Mouse (Mus musculus) adrenal gland, postnatal 25 days (tissue): Measurements from ENCODE around the gene A930018P22Rik. TPM values are rescaled to one million over a fixed set of nuclear protein-coding genes. Genes with fewer than 3 reads are reported as not detected.

ENCODE experiments used
- DNase-seq: peaks from one replicate; pipeline ENCODE4 v3.0.0; 2021; ENCODE audit warnings: mixed read lengths
- total RNA-seq: library from RNA; stranded (reverse); gene quantifications from 2 replicates; pipeline ENCODE4 v1.2.3, GENCODE M21; 2021

The A930018P22Rik gene
- total RNA-seq, 1 experiment from 2014 or later, result 0.79 TPM

- no peak for DNase-seq
Observed at GRCm38 (mm10) chr2:104163418-104163817, 40.8 kb downstream of the A930018P22Rik start.

- no peak for DNase-seq
Observed at GRCm38 (mm10) chr2:104163978-104164487, 41.5 kb downstream of the A930018P22Rik start.

GRCm38 (mm10) chr2:104165631-104166030, 43.1 kb downstream of the A930018P22Rik start:
- no peak for DNase-seq

- no peak for DNase-seq
Observed at GRCm38 (mm10) chr2:104167765-104168164, 45.2 kb downstream of the A930018P22Rik start.

- no peak for DNase-seq
Observed at GRCm38 (mm10) chr2:104168186-104168896, 45.8 kb downstream of the A930018P22Rik start.

- DNase-seq, result no peak
Observed at GRCm38 (mm10) chr2:104172695-104173348, 50.3 kb downstream of the A930018P22Rik start.

GRCm38 (mm10) chr2:104173431-104173830, 50.9 kb downstream of the A930018P22Rik start:
- DNase-seq, result no peak

Other genes starting within 250 kb of the A930018P22Rik start
- 28.9 and 31.9 TPM in 2 replicates for gene Lmo2, start 164.8 kb upstream of the A930018P22Rik start, total RNA-seq
- gene Fbxo3, start 95.0 kb upstream of the A930018P22Rik start, total RNA-seq, result 85.6 and 105 TPM in 2 replicates
- gene 4931422A03Rik, start 94.4 kb upstream of the A930018P22Rik start, total RNA-seq, result not detected in 2 replicates
- gene Gm10912, start 56.9 kb upstream of the A930018P22Rik start, total RNA-seq, result 0.55 TPM in 1 of 2 replicates, not detected in the other
- not detected in 2 replicates for gene Gm10799, start 54.2 kb upstream of the A930018P22Rik start, total RNA-seq
- gene Cd59b, start 52.9 kb upstream of the A930018P22Rik start, total RNA-seq, result 6.4 and 11.2 TPM in 2 replicates
- 63.6 and 68.6 TPM in 2 replicates for gene Cd59a, start 27.0 kb upstream of the A930018P22Rik start, total RNA-seq